Mouse (Mus musculus): ENCODE results near the gene Zfp423. TPM values are rescaled to one million over a fixed set of nuclear protein-coding genes. Genes with fewer than 3 reads are reported as not detected.

Zfp423 gene
- polyA plus RNA-seq, 1 experiment from 2014 or later: 41.7 TPM

- no peaks in the 10 kb centered on the region for H3K36me3 ChIP-seq
- no peaks in the 10 kb centered on the region for H3K9me3 ChIP-seq
- WGBS: 74% methylated on average over 7 of the region's 7 CpGs
- H3K9ac ChIP-seq (replicated peaks): no peak overlapping the region
- ATAC-seq: no peak
- peak overlapping the region; percentile 22; the same call in 1 of the 2 replicates for H3K27ac ChIP-seq
- no peak overlapping the region for H3K4me2 ChIP-seq (replicated peaks)
- peaks cover 34% of the 10 kb centered on the region for H3K4me1 ChIP-seq (replicated peaks)
- no peaks in the 10 kb centered on the region for H3K27me3 ChIP-seq
- H3K4me3 ChIP-seq (replicated peaks): no peak overlapping the region
These were observed 33.1 kb downstream of the Zfp423 start for GRCm38 (mm10) chr8:87926098-87926890.

DNA sequence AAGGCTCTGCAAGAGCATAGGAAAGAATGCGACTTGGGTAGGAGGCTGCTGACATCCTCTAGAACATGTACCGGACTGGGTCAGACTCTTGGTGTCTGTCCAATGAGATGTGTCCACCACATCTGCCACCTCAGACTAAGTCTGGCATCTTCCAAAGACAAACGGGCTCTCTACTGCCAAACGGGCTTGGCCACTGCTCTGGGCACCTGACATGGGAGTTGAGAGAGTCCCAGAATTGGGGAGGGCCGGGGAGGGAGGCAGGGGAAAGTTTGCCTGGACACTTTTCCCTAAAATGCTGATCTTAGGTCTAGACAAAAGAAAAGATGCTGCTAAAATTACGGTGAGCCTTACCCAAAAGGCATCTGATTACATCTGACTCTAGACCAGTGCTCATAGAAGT is 36.5 kb downstream of the Zfp423 start:
- H3K36me3 ChIP-seq: no peaks in the 10 kb centered on the region
- 92% methylated on average over 6 of the region's 6 CpGs for WGBS
- H3K4me1 ChIP-seq (replicated peaks): peaks cover 33% of the 10 kb centered on the region
- H3K27me3 ChIP-seq: no peaks in the 10 kb centered on the region
- no peaks in the 10 kb centered on the region for H3K9me3 ChIP-seq
- no peak overlapping the region for H3K4me3 ChIP-seq (replicated peaks)
- no peak overlapping the region for H3K4me2 ChIP-seq (replicated peaks)
- no peak overlapping the region for H3K27ac ChIP-seq
- no peak for ATAC-seq
- no peak overlapping the region for H3K9ac ChIP-seq (replicated peaks)

GRCm38 (mm10) chr8:87922446-87922845 is 36.9 kb downstream of the Zfp423 start:
- H3K9me3 ChIP-seq: no peaks in the 10 kb centered on the region
- no peaks in the 10 kb centered on the region for H3K36me3 ChIP-seq
- H3K4me3 ChIP-seq (replicated peaks): no peak overlapping the region
- no peaks in the 10 kb centered on the region for H3K27me3 ChIP-seq
- H3K4me2 ChIP-seq (replicated peaks): no peak overlapping the region
- WGBS: 88% methylated on average over 6 of the region's 6 CpGs
- H3K4me1 ChIP-seq (replicated peaks): peaks cover 34% of the 10 kb centered on the region
- no peak overlapping the region for H3K9ac ChIP-seq (replicated peaks)
- H3K27ac ChIP-seq: no peak overlapping the region
- ATAC-seq: no peak

DNA sequence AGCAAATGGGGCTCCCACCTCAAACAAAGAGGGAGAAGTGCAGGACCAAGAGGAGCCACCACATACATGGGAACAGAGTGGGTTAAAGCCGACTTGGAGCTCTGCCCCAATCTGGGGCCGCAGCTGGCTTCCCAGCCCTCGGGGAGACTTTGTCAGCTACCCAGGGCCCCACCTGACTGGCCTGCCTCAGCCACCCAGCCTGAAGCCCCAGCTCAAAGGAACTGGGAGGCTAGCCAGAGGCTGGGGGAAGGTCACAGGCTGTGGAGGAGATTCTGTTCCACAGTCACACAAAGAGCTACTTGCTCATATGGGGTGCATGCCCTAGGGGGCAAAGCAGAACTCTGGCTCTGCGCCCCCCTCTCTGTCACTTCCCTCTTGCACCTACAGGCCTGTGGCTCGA is 41.4 kb downstream of the Zfp423 start:
- Histone ChIP-seq H3K4me1 (replicated peaks) (peaks cover 46% of the 10 kb centered on the region), H3K4me2 (replicated peaks) (no peak overlapping the region), H3K9me3 (no peaks in the 10 kb centered on the region), H3K9ac (replicated peaks) (0 out of 2 replicates have a peak overlapping the region, but pooled peaks have one; percentile 10), H3K4me3 (replicated peaks) (no peak overlapping the region), H3K27me3 (no peaks in the 10 kb centered on the region), H3K36me3 (no peaks in the 10 kb centered on the region), H3K27ac (peak overlapping the region; percentile 15; the same call in 1 of the 2 replicates)
- no peak for ATAC-seq
- WGBS: 52% methylated on average over 5 of the region's 5 CpGs

DNA sequence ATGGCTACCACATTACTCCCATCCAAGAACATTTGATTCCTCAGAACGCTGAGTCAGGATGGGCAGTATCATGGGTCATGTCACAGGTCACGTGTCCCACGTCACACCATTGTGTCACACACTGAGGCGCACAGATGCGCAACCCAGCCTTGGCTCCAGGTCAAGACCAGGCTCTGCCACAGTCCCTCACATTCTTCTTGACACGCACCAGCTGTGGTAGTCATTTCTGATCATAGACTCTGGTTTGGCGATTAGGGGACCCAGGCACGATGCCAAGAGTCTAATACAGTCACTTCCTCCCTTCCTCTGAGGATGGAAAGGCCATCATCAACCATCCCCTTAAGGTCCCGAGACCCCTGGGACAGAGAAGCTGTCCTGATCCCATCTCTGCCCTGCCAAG is 43.6 kb downstream of the Zfp423 start:
- Histone ChIP-seq H3K4me3 (replicated peaks) (no peak overlapping the region), H3K9me3 (no peaks in the 10 kb centered on the region), H3K4me2 (replicated peaks) (no peak overlapping the region), H3K9ac (replicated peaks) (no peak overlapping the region), H3K27me3 (no peaks in the 10 kb centered on the region), H3K27ac (no peak overlapping the region), H3K4me1 (replicated peaks) (peaks cover 58% of the 10 kb centered on the region), H3K36me3 (no peaks in the 10 kb centered on the region)
- ATAC-seq: no peak
- 87% methylated on average over 9 of the region's 9 CpGs for WGBS

GRCm38 (mm10) chr8:87914247-87914967 is 45.0 kb downstream of the Zfp423 start:
- 69% methylated on average over 6 of the region's 6 CpGs for WGBS
- Histone ChIP-seq H3K4me2 (replicated peaks) (no peak overlapping the region), H3K4me1 (replicated peaks) (peaks cover 70% of the 10 kb centered on the region), H3K9ac (replicated peaks) (no peak overlapping the region), H3K4me3 (replicated peaks) (no peak overlapping the region), H3K27ac (no peak overlapping the region; the same call in 1 of the 2 replicates), H3K9me3 (no peaks in the 10 kb centered on the region), H3K36me3 (no peaks in the 10 kb centered on the region), H3K27me3 (no peaks in the 10 kb centered on the region)
- ATAC-seq: no peak

DNA sequence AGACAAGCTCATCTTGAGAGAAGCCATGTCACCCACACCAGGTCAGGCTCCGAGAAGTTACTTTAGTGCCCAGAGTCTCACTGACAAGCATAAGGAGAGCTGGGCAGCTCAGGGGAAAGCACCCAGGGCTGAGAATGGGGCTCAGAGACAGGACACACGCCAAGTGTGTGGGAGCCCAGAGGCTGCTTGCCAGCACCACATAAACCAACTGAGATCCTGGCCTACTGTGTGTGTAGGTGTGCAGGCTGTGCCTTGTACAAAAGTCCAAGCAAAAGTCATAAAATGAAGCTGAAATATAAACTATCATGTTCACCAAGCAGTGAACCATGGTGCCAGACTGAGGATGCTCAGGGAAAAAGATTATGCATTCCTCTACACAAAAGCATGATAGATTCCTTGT is 50.5 kb downstream of the Zfp423 start:
- peaks cover 58% of the 10 kb centered on the region for H3K4me1 ChIP-seq (replicated peaks)
- 88% methylated on average over 2 of the region's 2 CpGs for WGBS
- H3K4me3 ChIP-seq (replicated peaks): no peak overlapping the region
- no peak overlapping the region for H3K27ac ChIP-seq
- H3K4me2 ChIP-seq (replicated peaks): no peak overlapping the region
- H3K36me3 ChIP-seq: 0 out of 2 replicates have a peak, but pooled peaks cover 2% of the 10 kb centered on the region
- H3K9ac ChIP-seq (replicated peaks): no peak overlapping the region
- H3K9me3 ChIP-seq: no peaks in the 10 kb centered on the region
- H3K27me3 ChIP-seq: no peaks in the 10 kb centered on the region
- no peak for ATAC-seq

DNA sequence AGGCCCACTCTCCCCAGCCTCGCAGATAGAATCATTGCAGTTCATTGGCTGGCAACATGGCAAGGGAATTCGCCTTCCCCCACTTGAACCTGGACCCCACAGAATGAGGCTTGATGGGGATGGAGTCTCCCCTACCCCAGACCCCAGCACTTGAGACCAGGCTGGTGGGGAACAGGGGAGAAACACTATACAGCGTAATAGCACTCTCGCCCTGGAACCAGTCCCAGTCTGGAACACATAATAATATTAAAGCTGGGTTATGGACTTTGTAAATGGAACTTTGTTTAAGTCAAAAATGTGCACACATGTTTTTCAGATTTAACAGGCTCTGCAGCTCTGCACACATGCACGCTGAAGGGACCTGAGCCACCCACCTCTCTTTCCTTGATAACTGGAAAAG is 54.0 kb downstream of the Zfp423 start:
- H3K36me3 ChIP-seq: 0 out of 2 replicates have a peak, but pooled peaks cover 2% of the 10 kb centered on the region
- no peaks in the 10 kb centered on the region for H3K27me3 ChIP-seq
- H3K4me3 ChIP-seq (replicated peaks): no peak overlapping the region
- H3K4me1 ChIP-seq (replicated peaks): peaks cover 41% of the 10 kb centered on the region
- no peak overlapping the region for H3K4me2 ChIP-seq (replicated peaks)
- no peak overlapping the region for H3K27ac ChIP-seq
- WGBS: 88% methylated on average over 5 of the region's 5 CpGs
- no peak for ATAC-seq
- H3K9me3 ChIP-seq: no peaks in the 10 kb centered on the region
- H3K9ac ChIP-seq (replicated peaks): no peak overlapping the region

GRCm38 (mm10) chr8:87904108-87904507 is 55.3 kb downstream of the Zfp423 start:
- H3K4me3 ChIP-seq (replicated peaks): no peak overlapping the region
- H3K4me1 ChIP-seq (replicated peaks): peaks cover 30% of the 10 kb centered on the region
- H3K4me2 ChIP-seq (replicated peaks): no peak overlapping the region
- H3K27ac ChIP-seq: no peak overlapping the region
- H3K9me3 ChIP-seq: no peaks in the 10 kb centered on the region
- no peak for ATAC-seq
- WGBS: 91% methylated on average over 5 of the region's 5 CpGs
- H3K36me3 ChIP-seq: 0 out of 2 replicates have a peak, but pooled peaks cover 2% of the 10 kb centered on the region
- no peak overlapping the region for H3K9ac ChIP-seq (replicated peaks)
- no peaks in the 10 kb centered on the region for H3K27me3 ChIP-seq

- 45% methylated on average over 13 of the region's 13 CpGs for WGBS
- H3K36me3 ChIP-seq: no peaks in the 10 kb centered on the region
- H3K9ac ChIP-seq (replicated peaks): no peak overlapping the region; the same call in 1 of the 2 replicates
- no peaks in the 10 kb centered on the region for H3K9me3 ChIP-seq
- ATAC-seq: peak; percentile 29
- H3K4me2 ChIP-seq (replicated peaks): no peak overlapping the region; the same call in 1 of the 2 replicates
- H3K4me3 ChIP-seq (replicated peaks): no peak overlapping the region
- peak overlapping the region; percentile 44 for H3K27ac ChIP-seq
- H3K27me3 ChIP-seq: no peaks in the 10 kb centered on the region
- peaks cover 65% of the 10 kb centered on the region for H3K4me1 ChIP-seq (replicated peaks)
These were observed 64.0 kb downstream of the Zfp423 start for GRCm38 (mm10) chr8:87895203-87896041.

- Histone ChIP-seq H3K9me3 (no peaks in the 10 kb centered on the region), H3K27ac (no peak overlapping the region), H3K4me2 (replicated peaks) (no peak overlapping the region), H3K9ac (replicated peaks) (no peak overlapping the region), H3K27me3 (no peaks in the 10 kb centered on the region), H3K4me3 (replicated peaks) (no peak overlapping the region), H3K36me3 (no peaks in the 10 kb centered on the region), H3K4me1 (replicated peaks) (peaks cover 73% of the 10 kb centered on the region)
- WGBS: 66% methylated on average over 8 of the region's 8 CpGs
- ATAC-seq: no peak
These were observed 65.1 kb downstream of the Zfp423 start for GRCm38 (mm10) chr8:87894287-87894686.
